Comparison of ENCODE assay signal across 8 mouse cellular contexts in genomic region chr7:144055702-144056531, GRCm38 (mm10). TPM values are rescaled to one million over a fixed set of nuclear protein-coding genes. Genes with fewer than 3 reads are reported as not detected.
A peak's percentile ranks its signal among the peaks of the same experiment; 100 is the strongest.
DNase-seq lines count a peak whose midpoint lies in the region; ATAC-seq lines count a peak whose summit lies in the region.

No protein-coding gene starts in this region.

- peak; percentile 3 to 13 for DNase-seq in heart, adult 9 months (ENCODE audit: low spot score in 2 of 2)
- no peak for DNase-seq in heart, embryonic 10.5 days (ENCODE audit: low spot score)
- peak; percentile 16 for DNase-seq in thymus, postnatal 0 days (ENCODE audit: low spot score)
- DNase-seq in thymus, adult 18-20 months: no peak
- DNase-seq in c-Kit-positive CD71-positive TER-119-positive erythroid progenitor cells, embryonic 14.5 days (ENCODE audit: low spot score): no peak
- no peak for DNase-seq in gastrocnemius, adult 8-10 months (ENCODE audit: low spot score in 2 of 2)

- peak; percentile 63 to 66; a peak in 2 of 4 replicates for ATAC-seq in hematopoietic stem cell, adult 5-6 weeks (replicated peaks in 1 of 2; ENCODE audit: insufficient read depth in 1 of 2, low FRiP score in 2 of 2, low TSS enrichment in 1 of 2, low read depth in 1 of 2, poor library complexity in 2 of 2, severe bottlenecking in 2 of 2)
- ATAC-seq in megakaryocyte-erythroid progenitor cell, adult 5-6 weeks (replicated peaks; ENCODE audit: low FRiP score, low TSS enrichment, poor library complexity, severe bottlenecking): peak; percentile 70

- WGBS in heart, embryonic 10.5 days: 58% methylated on average over 7 of the region's 7 CpGs

- H3K27ac ChIP-seq in heart, embryonic 10.5 days: no peak overlapping the region

- H3K27me3 ChIP-seq in heart, embryonic 10.5 days (ENCODE audit: insufficient read depth, poor library complexity, severe bottlenecking): no peaks in the 10 kb centered on the region

- no peaks in the 10 kb centered on the region for H3K36me3 ChIP-seq in heart, embryonic 10.5 days

- H3K4me3 ChIP-seq in heart, embryonic 10.5 days: no peak overlapping the region

- peaks cover 25% of the 10 kb centered on the region for H3K4me1 ChIP-seq in heart, embryonic 10.5 days

- H3K9me3 ChIP-seq in heart, embryonic 10.5 days: no peaks in the 10 kb centered on the region

RNA-seq across cellular contexts. Expression of gene Shank2, which starts 54.2 kb away (rescaled TPM):
- polyA plus RNA-seq in heart, embryonic 10.5 days (2016; fragmentation: Nextera tagmentation; extraction: Ambion mirVana): 0.21 and 0.31 TPM in 2 replicates
- polyA plus RNA-seq in thymus, postnatal 0 days (2015; fragmentation: Nextera tagmentation; extraction: Ambion mirVana): 0.89 and 0.96 TPM in 2 replicates
- not detected in 2 replicates for total RNA-seq in hematopoietic stem cell, adult 5-6 weeks (2017)
- not detected in 2 replicates for total RNA-seq in megakaryocyte-erythroid progenitor cell, adult 5-6 weeks (2014; fragmentation: Nextera tagmentation)
- total RNA-seq in megakaryocyte-erythroid progenitor cell, adult 5-6 weeks (2017): not detected in 2 replicates
- under 1 TPM; 0.07 to 0.13 (median 0.08) TPM for total RNA-seq in gastrocnemius, adult 8-10 months (2022)

Comparison
In these comparisons a context has a peak if more than half of its experiments do, and no peak if none do; other contexts are left out.
1. DNase-seq: peak in heart, adult 9 months (2 of 2) and thymus, postnatal 0 days (single experiment); none in heart, embryonic 10.5 days (single experiment), thymus, adult 18-20 months (0 of 2), c-Kit-positive CD71-positive TER-119-positive erythroid progenitor cells, embryonic 14.5 days (single experiment) and gastrocnemius, adult 8-10 months (0 of 2).